Mouse (Mus musculus) kidney, postnatal 0 days (tissue): ENCODE results near the gene Sema5b. TPM values are rescaled to one million over a fixed set of nuclear protein-coding genes. Genes with fewer than 3 reads are reported as not detected.

ENCODE experiments used
- ATAC-seq: fragments of 200-750 bp; cut with Nextera tagmentation; replicated peaks from 2 replicates; pipeline ENCODE4 v1.8.0; 2017; ENCODE audit warnings: low read depth, moderate number of reproducible peaks, moderate TSS enrichment, moderate library complexity; ENCODE audit not compliant: low FRiP score
- DNase-seq: peaks from one replicate; pipeline ENCODE4 v3.0.0-alpha.2; 2016; ENCODE audit warnings: low spot score
- H3K27ac ChIP-seq: fragments of 300-500 bp; sonication (generic); 2 replicates; pipeline ENCODE4 v1.5.1; 2014; ENCODE audit warnings: mild to moderate bottlenecking
- H3K27me3 ChIP-seq: fragments of 300-500 bp; sonication (generic); 2 replicates; pipeline ENCODE4 v1.6.1; 2014; ENCODE audit warnings: low read length, mixed read lengths; ENCODE audit not compliant: insufficient read depth
- H3K36me3 ChIP-seq: fragments of 300-500 bp; sonication (generic); 2 replicates; pipeline ENCODE4 v1.6.1; 2014; ENCODE audit warnings: low read length, mixed read lengths; ENCODE audit not compliant: insufficient read depth
- H3K4me1 ChIP-seq: fragments of 300-500 bp; sonication (generic); replicated peaks from 2 replicates; pipeline ENCODE4 v1.6.1; 2014; ENCODE audit warnings: antibody characterized with exemption, low read length, mixed read lengths; ENCODE audit not compliant: insufficient read depth
- H3K4me2 ChIP-seq: fragments of 300-500 bp; sonication (generic); 2 replicates; pipeline ENCODE4 v1.6.1; 2014; ENCODE audit warnings: mild to moderate bottlenecking, low read length, moderate library complexity, mixed read lengths
- H3K4me3 ChIP-seq: fragments of 300-500 bp; sonication (generic); replicated peaks from 2 replicates; pipeline ENCODE4 v1.5.1; 2014; ENCODE audit warnings: low read depth, low read length
- H3K9ac ChIP-seq: fragments of 300-500 bp; sonication (generic); 2 replicates; pipeline ENCODE4 v1.6.1; 2014; ENCODE audit warnings: low read depth, low read length
- H3K9me3 ChIP-seq: fragments of 300-500 bp; sonication (generic); replicated peaks from 2 replicates; pipeline ENCODE4 v1.6.1; 2016; ENCODE audit warnings: low read length, inconsistent platforms, mixed read lengths
- CTCF ChIP-seq: IDR thresholded peaks from 2 replicates; pipeline ENCODE4 v1.5.1; 2016; ENCODE audit warnings: antibody characterized with exemption, low read depth, mild to moderate bottlenecking, moderate library complexity
- WGBS: fragments of 180-500 bp; shearing (Covaris S2); extraction: QIAGEN DNeasy Blood & Tissue Kit; methylation state at CpG from one replicate; pipeline ENCODE4 v1.1.7; 2014; 5-methylcytosine and 5-hydroxymethylcytosine counted together
- polyA plus RNA-seq: library from polyadenylated mRNA; unstranded; fragments of >200 nt; fragmentation: Nextera tagmentation; extraction: Ambion mirVana; gene quantifications from 2 replicates; pipeline ENCODE4 v1.2.1, GENCODE M21; 2015

The Sema5b gene
- polyA plus RNA-seq, 1 experiment from 2014 or later: 1.7 TPM

DNA sequence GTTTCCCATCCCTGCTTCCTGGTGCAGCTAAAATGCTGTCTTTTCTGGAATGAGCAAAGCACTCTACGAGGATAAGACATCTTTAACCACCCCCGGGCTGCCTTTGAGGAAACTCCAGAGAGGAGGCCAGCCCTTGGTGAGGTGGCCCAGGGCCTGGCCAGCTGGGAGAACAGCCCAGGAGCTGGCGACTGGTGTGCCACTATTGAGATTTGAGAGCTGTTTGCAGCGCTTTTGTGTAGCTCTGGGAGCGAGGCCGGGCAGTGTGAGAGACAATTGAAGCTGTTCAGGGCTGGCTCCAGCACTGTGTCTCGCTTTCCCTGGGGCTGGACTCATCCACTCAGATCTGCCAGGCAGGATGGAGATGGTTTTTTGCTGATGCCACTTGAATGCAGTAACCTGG lies 40.4 kb downstream of the Sema5b start:
- Histone ChIP-seq H3K9me3 (no peaks in the 10 kb centered on the region), H3K4me2 (no peak overlapping the region), H3K4me1 (no peaks in the 10 kb centered on the region), H3K27me3 (no peaks in the 10 kb centered on the region), H3K9ac (no peak overlapping the region), H3K27ac (no peak overlapping the region), H3K4me3 (no peak overlapping the region), H3K36me3 (no peaks in the 10 kb centered on the region)
- ATAC-seq (no peak), DNase-seq (no peak)
- 75% methylated on average over 7 of the region's 7 CpGs for WGBS
- no peak for TF ChIP-seq CTCF

DNA sequence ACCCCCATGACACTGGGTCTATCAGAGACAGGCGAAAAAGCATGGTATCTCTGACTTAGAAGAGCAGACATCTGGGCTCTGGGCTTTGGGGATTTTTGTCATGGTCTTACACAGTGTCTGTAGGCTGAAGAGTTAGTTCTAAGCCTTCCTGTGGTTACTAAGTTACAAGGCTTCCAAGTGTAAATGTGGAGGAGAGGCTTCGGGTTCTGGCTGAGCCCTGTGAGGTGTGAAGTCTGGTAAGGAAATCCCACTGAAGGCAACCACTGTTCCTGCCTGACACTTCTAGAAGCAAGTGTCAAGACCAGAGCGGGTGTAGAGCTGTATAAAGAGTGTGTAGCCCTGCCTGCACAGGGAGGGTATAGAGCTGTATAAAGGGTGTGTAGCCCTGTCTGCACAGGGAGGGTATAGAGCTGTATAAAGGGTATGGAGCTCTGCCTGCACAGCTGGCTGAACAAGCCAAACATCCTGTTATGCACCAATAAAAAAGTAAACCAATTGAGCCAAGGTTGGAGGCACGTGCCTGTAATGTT lies 42.7 kb downstream of the Sema5b start:
- Histone ChIP-seq H3K4me3 (no peak overlapping the region), H3K4me1 (peaks cover 6% of the 10 kb centered on the region), H3K27ac (no peak overlapping the region), H3K4me2 (no peak overlapping the region), H3K36me3 (no peaks in the 10 kb centered on the region), H3K27me3 (no peaks in the 10 kb centered on the region), H3K9me3 (no peaks in the 10 kb centered on the region), H3K9ac (no peak overlapping the region)
- WGBS: 38% methylated on average over 4 of the region's 4 CpGs
- TF ChIP-seq CTCF: no peak
- peak; percentile 63 for DNase-seq
- 0 out of 2 replicates have a peak, but pooled peaks have one; percentile 23 for ATAC-seq

DNA sequence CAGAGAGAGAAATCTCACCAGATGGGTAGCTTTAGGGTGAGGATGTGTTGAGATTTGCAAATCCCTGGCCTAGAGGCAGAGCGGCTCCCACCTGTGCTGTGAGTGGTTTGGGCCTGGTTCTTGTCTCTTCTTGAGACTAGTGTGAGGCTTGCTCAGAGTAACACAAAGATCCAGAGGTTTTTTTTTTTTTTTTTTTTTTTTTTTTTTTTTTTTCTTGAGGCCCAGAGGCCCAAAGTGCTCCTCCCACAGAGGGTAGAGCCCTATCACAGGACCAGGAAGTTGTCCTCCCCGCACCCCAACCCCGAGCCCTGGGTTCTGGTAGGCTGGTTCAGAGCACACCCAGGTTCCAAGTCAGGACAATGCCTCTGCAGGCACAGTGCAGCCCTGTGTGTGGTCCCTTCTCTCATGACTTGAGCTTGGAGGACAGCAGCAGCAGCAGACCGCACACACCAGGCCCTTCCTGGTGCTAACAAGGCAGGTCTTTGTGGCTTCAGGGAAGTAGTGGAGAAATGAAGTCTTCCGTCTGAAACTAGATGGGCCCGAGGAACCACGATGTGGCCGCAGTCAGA lies 44.3 kb downstream of the Sema5b start:
- 84% methylated on average over 8 of the region's 8 CpGs for WGBS
- TF ChIP-seq CTCF: no peak
- Histone ChIP-seq H3K9me3 (no peaks in the 10 kb centered on the region), H3K36me3 (no peaks in the 10 kb centered on the region), H3K27ac (no peak overlapping the region), H3K4me2 (no peak overlapping the region), H3K4me1 (peaks cover 6% of the 10 kb centered on the region), H3K4me3 (no peak overlapping the region), H3K9ac (no peak overlapping the region), H3K27me3 (no peaks in the 10 kb centered on the region)
- ATAC-seq (no peak), DNase-seq (no peak)

DNA sequence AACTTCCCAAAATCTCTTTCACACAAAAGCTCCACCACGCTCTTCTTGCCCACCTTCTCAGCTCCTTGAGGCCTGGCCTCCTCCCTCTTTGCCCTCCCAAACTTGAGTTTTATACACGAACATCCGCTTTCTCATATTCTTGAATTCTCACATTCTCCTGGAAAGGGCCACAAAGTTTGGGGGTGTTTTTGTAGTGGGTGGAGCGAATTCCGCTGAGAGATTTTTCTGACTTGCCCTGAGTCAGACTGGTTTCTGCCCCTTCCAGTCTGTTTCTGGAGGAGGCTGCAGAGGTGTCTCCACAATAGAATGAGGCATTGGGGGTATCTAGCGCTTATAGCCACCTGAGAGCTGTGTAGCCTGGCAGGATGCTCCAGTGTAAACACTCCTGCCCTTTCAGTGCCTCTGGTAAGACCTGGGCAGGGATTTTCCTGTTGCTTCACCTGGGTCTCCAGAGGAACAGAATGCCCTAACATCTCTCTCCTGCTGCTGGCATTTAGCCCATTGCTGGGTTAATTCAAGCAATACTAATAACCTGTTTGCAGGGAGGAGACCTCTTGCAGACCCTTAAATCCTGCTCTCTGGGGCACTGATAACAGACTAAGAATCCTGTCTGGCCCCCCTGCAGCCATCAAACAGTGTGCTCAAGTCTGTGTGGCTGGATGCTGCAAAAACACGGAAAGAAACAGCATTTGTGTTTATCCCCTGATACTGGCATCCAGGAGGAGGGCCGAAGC lies 46.3 kb downstream of the Sema5b start:
- Histone ChIP-seq H3K9ac (no peak overlapping the region), H3K27ac (no peak overlapping the region), H3K27me3 (no peaks in the 10 kb centered on the region)

DNA sequence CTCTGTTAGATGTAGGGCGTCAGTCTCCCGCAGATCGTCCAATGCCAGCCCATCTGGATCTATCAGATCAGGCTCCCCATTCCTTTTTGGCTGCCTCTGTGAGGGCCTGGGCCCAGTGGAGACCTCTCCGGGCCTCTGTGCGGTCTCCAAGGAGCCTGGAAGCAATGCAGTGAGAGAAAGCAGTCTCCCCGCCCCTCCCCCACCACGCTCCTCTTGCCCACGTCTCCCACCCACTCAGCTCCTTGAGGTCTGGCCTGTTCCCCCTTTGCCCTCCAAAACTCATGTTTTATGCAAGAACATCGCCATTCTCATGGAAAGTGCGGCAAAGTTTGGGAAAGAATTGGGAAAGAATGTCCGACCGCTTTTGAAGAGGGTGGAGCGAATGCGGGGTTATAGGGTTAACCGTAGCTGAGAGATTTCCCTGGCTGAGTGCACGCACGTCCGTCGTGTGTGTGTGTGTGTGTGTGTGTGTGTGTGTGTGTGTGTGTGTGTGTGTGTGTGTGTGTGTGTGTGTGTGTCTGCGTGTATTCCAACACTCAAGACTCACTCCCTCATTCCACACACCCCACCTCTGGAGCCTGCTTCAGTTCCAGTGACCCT lies 47.0 kb downstream of the Sema5b start:
- Histone ChIP-seq H3K27ac (no peak overlapping the region), H3K4me3 (0 out of 2 replicates have a peak overlapping the region, but pooled peaks have one; percentile 3), H3K9ac (0 out of 2 replicates have a peak overlapping the region, but pooled peaks have one; percentile 19), H3K27me3 (no peaks in the 10 kb centered on the region), H3K4me1 (peaks cover 6% of the 10 kb centered on the region), H3K9me3 (no peaks in the 10 kb centered on the region), H3K4me2 (peak overlapping the region; percentile 45), H3K36me3 (no peaks in the 10 kb centered on the region)
- no peak; the same call in 1 of the 2 replicates for ATAC-seq
- TF ChIP-seq CTCF: no peak
- WGBS: 15% methylated on average over 20 of the region's 20 CpGs
- peak; percentile 41 for DNase-seq

More for the DNA sequence above, 46.3 kb downstream of the Sema5b start:
- peaks cover 6% of the 10 kb centered on the region for H3K4me1 ChIP-seq
- no peak overlapping the region for H3K4me3 ChIP-seq
- H3K4me2 ChIP-seq: peak overlapping the region; percentile 45; the same call in 1 of the 2 replicates
- no peak for DNase-seq
- WGBS: 75% methylated on average over 8 of the region's 8 CpGs
- ATAC-seq: no peak
- H3K9me3 ChIP-seq: no peaks in the 10 kb centered on the region
- H3K36me3 ChIP-seq: no peaks in the 10 kb centered on the region
- TF ChIP-seq CTCF: no peak

DNA sequence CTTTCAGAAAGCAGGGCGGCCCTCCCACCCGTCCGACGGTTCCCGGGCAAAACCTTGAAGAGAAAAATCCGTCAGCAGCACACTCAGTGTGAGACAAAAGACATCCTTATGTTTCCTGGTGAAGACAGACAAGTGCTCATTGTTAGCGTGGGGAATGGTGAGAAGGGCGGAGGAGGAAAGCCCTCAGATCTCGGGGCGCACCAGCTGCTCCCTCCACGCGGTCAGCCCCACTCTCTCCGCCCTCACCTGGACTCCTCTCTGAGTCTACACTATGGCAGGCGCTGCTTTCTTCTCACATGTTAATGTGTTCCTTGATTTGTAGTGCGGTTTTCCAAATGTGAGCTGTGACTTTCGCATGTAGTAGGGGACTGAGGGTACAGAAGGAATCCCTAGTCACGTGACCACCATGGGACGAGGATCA lies 47.8 kb downstream of the Sema5b start:
- Histone ChIP-seq H3K9ac (no peak overlapping the region), H3K9me3 (no peaks in the 10 kb centered on the region), H3K27me3 (no peaks in the 10 kb centered on the region), H3K27ac (no peak overlapping the region), H3K36me3 (no peaks in the 10 kb centered on the region), H3K4me3 (no peak overlapping the region), H3K4me2 (no peak overlapping the region), H3K4me1 (peaks cover 6% of the 10 kb centered on the region)
- DNase-seq (no peak), ATAC-seq (no peak)
- TF ChIP-seq CTCF: no peak
- 33% methylated on average over 18 of the region's 18 CpGs for WGBS
